Mouse (Mus musculus): ENCODE measurements around the gene Tgfa.

DNA sequence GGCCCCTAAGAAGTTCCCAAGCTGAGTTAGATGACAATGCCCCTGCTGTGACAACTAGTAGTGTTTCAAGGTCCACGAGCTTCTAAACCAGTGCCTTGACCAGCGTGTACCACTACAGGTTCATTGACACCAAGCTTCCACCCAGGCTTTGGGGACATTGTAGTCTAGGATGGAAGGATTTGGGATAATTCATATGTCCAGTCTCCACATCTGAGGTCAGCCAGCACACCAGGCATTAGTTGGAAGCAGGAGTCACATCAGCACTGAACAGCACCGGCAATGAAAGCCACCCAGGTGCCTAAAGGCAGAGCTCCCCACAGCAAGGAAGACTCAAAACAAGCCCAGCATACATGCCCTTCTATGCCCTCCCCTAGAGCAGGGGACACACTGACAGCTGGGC is 4.4 kb upstream of the Tgfa start:
- TF ChIP-seq CTCF (IDR thresholded peaks at IDR 0.05; ENCODE audit: low read depth) (no peak), EP300 (IDR thresholded peaks at IDR 0.05; ENCODE audit: low read depth) (no peak)

Data from liver, postnatal 0 days (tissue).